Mouse (Mus musculus) gastrocnemius, adult 18-20 months (tissue): ENCODE results near the gene Ttbk1. TPM values are rescaled to one million over a fixed set of nuclear protein-coding genes. Genes with fewer than 3 reads are reported as not detected.

Experiments used
- DNase-seq: peaks from one replicate; pipeline ENCODE4 v3.0.0; 2021; ENCODE audit warnings: low spot score
- total RNA-seq, 2 experiments: library from RNA; stranded (reverse); gene quantifications; 2 replicates each; pipeline ENCODE4 v1.2.3; 2021

Ttbk1 gene
- total RNA-seq, 2 experiments from 2014 or later: 0.05 to 0.23 TPM

DNA sequence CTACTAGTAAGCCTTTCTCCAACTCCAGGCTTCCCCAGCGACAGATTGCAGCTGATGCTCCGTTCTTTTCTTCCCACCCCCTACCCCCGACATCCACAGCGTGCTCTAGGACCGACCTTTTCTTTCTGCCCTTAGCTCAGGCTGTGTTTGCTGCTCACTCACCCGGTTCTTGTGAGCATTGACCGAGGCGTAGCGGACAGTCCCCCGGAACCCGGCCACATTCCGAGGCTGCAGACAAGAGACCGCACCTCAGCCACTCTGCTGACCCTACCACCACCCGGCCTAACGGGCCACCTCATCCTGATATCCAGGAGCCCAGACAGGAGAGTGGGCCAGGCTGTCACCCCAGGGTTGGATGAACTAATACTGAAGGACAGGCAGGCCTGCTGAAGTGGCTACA lies 10.2 kb downstream of the Ttbk1 start:
- no peak for DNase-seq

- DNase-seq: no peak
These were observed 10.9 kb downstream of the Ttbk1 start for GRCm38 (mm10) chr17:46476601-46477000.

- no peak for DNase-seq
These were observed 19.6 kb downstream of the Ttbk1 start for GRCm38 (mm10) chr17:46467830-46468229.

- DNase-seq: no peak
These were observed 25.2 kb downstream of the Ttbk1 start for GRCm38 (mm10) chr17:46462226-46462625.

DNA sequence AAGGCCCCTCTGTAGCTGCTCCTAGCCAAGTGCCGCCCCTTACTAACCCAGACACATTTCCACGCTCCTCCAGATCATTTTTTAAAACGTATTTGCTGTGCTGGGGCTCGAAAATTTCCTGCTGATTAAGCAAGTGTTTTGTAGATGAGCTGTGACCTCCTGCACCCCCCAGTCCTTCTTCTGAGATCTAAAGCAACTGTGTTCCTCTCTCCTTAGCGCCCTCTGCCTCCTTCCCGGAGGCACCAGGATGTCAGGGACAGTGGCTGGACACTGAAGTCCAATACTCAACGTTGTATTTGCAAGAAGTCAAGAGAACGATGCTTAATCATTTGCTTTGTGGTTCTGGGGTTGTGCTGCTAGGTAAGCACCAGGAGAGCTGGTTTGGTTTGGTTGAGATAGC lies 26.1 kb downstream of the Ttbk1 start:
- DNase-seq: no peak

GRCm38 (mm10) chr17:46460673-46461072 lies 26.8 kb downstream of the Ttbk1 start:
- DNase-seq: no peak

GRCm38 (mm10) chr17:46458439-46458838 lies 29.0 kb downstream of the Ttbk1 start:
- DNase-seq: no peak

DNA sequence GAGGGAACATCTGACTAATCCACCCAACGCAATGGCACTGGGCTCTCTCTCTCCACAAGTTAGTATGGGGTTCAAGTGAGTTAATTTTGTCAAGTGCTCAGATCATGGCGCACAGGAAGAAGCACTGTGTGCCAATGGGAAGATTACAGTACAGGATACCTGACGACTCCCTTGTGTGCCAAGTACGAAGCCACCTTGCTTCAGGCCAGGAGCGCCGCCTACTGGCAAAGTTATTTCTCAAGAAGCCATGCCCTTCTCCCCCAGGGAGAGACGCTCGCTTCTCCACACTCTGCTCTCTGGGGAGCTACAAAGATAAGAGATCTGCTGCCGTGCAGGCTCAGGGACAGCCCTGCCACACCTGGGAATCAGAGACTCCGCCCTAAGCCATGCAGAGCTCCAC lies 29.7 kb downstream of the Ttbk1 start:
- DNase-seq: peak; percentile 65

- no peak for DNase-seq
These were observed 32.3 kb downstream of the Ttbk1 start for GRCm38 (mm10) chr17:46455110-46455691.

GRCm38 (mm10) chr17:46454539-46454938 lies 32.9 kb downstream of the Ttbk1 start:
- DNase-seq: no peak

- DNase-seq: no peak
These were observed 33.5 kb downstream of the Ttbk1 start for GRCm38 (mm10) chr17:46453970-46454411.

GRCm38 (mm10) chr17:46453302-46453948 lies 34.0 kb downstream of the Ttbk1 start:
- DNase-seq: no peak

GRCm38 (mm10) chr17:46452683-46453082 lies 34.8 kb downstream of the Ttbk1 start:
- no peak for DNase-seq

DNA sequence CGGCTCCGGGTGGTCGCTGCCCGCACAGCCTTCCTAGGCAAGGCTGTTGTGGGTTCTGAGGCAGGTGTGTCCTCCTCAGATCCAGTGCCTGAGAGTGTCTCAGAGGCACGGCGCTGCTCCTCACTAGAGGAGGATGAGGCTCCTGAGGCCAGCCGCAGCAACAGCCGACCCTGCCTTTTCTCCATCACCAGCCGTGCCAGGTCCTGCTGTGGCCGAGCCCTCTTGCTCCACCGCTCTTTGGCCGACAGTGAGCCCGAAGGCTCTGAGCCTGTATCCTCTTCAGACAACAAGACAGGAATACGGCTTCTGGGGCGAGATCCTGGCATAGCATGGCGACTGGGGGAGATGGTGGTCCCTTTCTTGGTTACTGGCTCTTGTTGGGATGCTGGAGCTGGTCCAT lies 41.2 kb downstream of the Ttbk1 start:
- no peak for DNase-seq

- DNase-seq: no peak
These were observed 42.5 kb downstream of the Ttbk1 start for GRCm38 (mm10) chr17:46444839-46445579.

- DNase-seq: no peak
These were observed 48.3 kb downstream of the Ttbk1 start for GRCm38 (mm10) chr17:46439176-46439575.

- no peak for DNase-seq
These were observed 49.1 kb downstream of the Ttbk1 start, which contains the start of gene Slc22a7 for GRCm38 (mm10) chr17:46438298-46438873. TSS of gene Slc22a7 (minus strand) at chr17:46438457.

GRCm38 (mm10) chr17:46436672-46437366 lies 50.7 kb downstream of the Ttbk1 start:
- DNase-seq: peak; percentile 28

- DNase-seq: peak; percentile 26
These were observed 53.8 kb downstream of the Ttbk1 start for GRCm38 (mm10) chr17:46433627-46434026.

- no peak for DNase-seq
These were observed 58.6 kb downstream of the Ttbk1 start, which contains the start of gene Crip3 for GRCm38 (mm10) chr17:46428761-46429414. TSS of gene Crip3 (plus strand) at chr17:46428926.

GRCm38 (mm10) chr17:46426496-46426895 lies 61.0 kb downstream of the Ttbk1 start:
- DNase-seq: no peak
